Mouse (Mus musculus): ENCODE measurements at regions not wholly inside any gene's neighbourhood (a gene's known extent, or its start where the extent isn't known, plus 50 kb on each side); places are given as distances from the start of the nearest gene placed in this dataset.
"Not testable (repeated sequence)": the region's sequence is repeated elsewhere in the genome, so short reads cannot be mapped to it uniquely, and the experiment has no call there.

GRCm38 (mm10) chr6:123930951-123931350 is 77.7 kb upstream of the Vmn2r25 start:
- H3K4me1 ChIP-seq (ENCODE audit: control insufficient read depth in 2 of 2, insufficient read depth in 2 of 2, low read length in 2 of 2); H3K27ac ChIP-seq (replicated peaks in 1 of 2; ENCODE audit: control insufficient read depth in 1 of 2, insufficient read depth in 1 of 2, low read depth in 2 of 2, low read length in 2 of 2); H3K4me2 ChIP-seq (ENCODE audit: low read length); H3K4me3 ChIP-seq (ENCODE audit: control insufficient read depth in 1 of 2, insufficient read depth in 1 of 2, low read depth in 1 of 2, low read length in 2 of 2); ATAC-seq (ENCODE audit: insufficient number of reproducible peaks, insufficient read depth, low FRiP score, low read depth); H3K9me3 ChIP-seq (ENCODE audit: control insufficient read depth, low read length); H3K36me3 ChIP-seq (ENCODE audit: control insufficient read depth, insufficient read depth, low read length); H3K9ac ChIP-seq (ENCODE audit: low read length); H3K27me3 ChIP-seq (ENCODE audit: control insufficient read depth, insufficient read depth, low read length): not testable (repeated sequence)
- WGBS, result 9% methylated on average over 3 of the region's 6 CpGs

GRCm38 (mm10) chr6:123937930-123938329 is 84.7 kb upstream of the Vmn2r25 start:
- H3K9me3 ChIP-seq (ENCODE audit: control insufficient read depth, low read length), result no peaks in the 10 kb centered on the region
- no peak overlapping the region for H3K27ac ChIP-seq (replicated peaks in 1 of 2; ENCODE audit: control insufficient read depth in 1 of 2, insufficient read depth in 1 of 2, low read depth in 2 of 2, low read length in 2 of 2)
- no peak overlapping the region for H3K9ac ChIP-seq (ENCODE audit: low read length)
- H3K36me3 ChIP-seq (ENCODE audit: control insufficient read depth, insufficient read depth, low read length), result no peaks in the 10 kb centered on the region
- H3K4me3 ChIP-seq (ENCODE audit: control insufficient read depth in 1 of 2, insufficient read depth in 1 of 2, low read depth in 1 of 2, low read length in 2 of 2), result no peak overlapping the region
- ATAC-seq (ENCODE audit: insufficient number of reproducible peaks, insufficient read depth, low FRiP score, low read depth), result no peak
- H3K27me3 ChIP-seq (ENCODE audit: control insufficient read depth, insufficient read depth, low read length), result no peaks in the 10 kb centered on the region
- 86% methylated on average over 2 of the region's 2 CpGs for whole genome bisulfite sequencing
- H3K4me1 ChIP-seq (ENCODE audit: control insufficient read depth in 2 of 2, insufficient read depth in 2 of 2, low read length in 2 of 2), result no peaks in the 10 kb centered on the region
- H3K4me2 ChIP-seq (ENCODE audit: low read length), result no peak overlapping the region

- ATAC-seq (ENCODE audit: insufficient number of reproducible peaks, insufficient read depth, low FRiP score, low read depth), result no peak
- Histone ChIP-seq H3K9me3 (ENCODE audit: control insufficient read depth, low read length) (peaks cover 4% of the 10 kb centered on the region; the same call in 1 of the 2 replicates), H3K9ac (ENCODE audit: low read length) (no peak overlapping the region), H3K4me1 (ENCODE audit: control insufficient read depth in 2 of 2, insufficient read depth in 2 of 2, low read length in 2 of 2) (no peaks in the 10 kb centered on the region), H3K36me3 (ENCODE audit: control insufficient read depth, insufficient read depth, low read length) (no peaks in the 10 kb centered on the region), H3K4me3 (ENCODE audit: control insufficient read depth in 1 of 2, insufficient read depth in 1 of 2, low read depth in 1 of 2, low read length in 2 of 2) (no peak overlapping the region), H3K27ac (replicated peaks in 1 of 2; ENCODE audit: control insufficient read depth in 1 of 2, insufficient read depth in 1 of 2, low read depth in 2 of 2, low read length in 2 of 2) (no peak overlapping the region), H3K4me2 (ENCODE audit: low read length) (no peak overlapping the region), H3K27me3 (ENCODE audit: control insufficient read depth, insufficient read depth, low read length) (no peaks in the 10 kb centered on the region)
- WGBS, result 56% methylated on average over 2 of the region's 2 CpGs
Measured at GRCm38 (mm10) chr6:123961321-123961720, 63.0 kb upstream of the Vmn2r26 start.

- Histone ChIP-seq H3K27ac (replicated peaks in 1 of 2; ENCODE audit: control insufficient read depth in 1 of 2, insufficient read depth in 1 of 2, low read depth in 2 of 2, low read length in 2 of 2) (peak overlapping the region; percentile 7 to 39; a peak in 3 of 4 replicates), H3K4me1 (ENCODE audit: control insufficient read depth in 2 of 2, insufficient read depth in 2 of 2, low read length in 2 of 2) (peaks cover 0 to 2% of the 10 kb centered on the region in 2 experiments; a peak in 1 of 4 replicates), H3K27me3 (ENCODE audit: control insufficient read depth, insufficient read depth, low read length) (no peaks in the 10 kb centered on the region), H3K36me3 (ENCODE audit: control insufficient read depth, insufficient read depth, low read length) (no peaks in the 10 kb centered on the region), H3K9ac (ENCODE audit: low read length) (no peak overlapping the region), H3K4me2 (ENCODE audit: low read length) (no peak overlapping the region), H3K9me3 (ENCODE audit: control insufficient read depth, low read length) (no peaks in the 10 kb centered on the region), H3K4me3 (ENCODE audit: control insufficient read depth in 1 of 2, insufficient read depth in 1 of 2, low read depth in 1 of 2, low read length in 2 of 2) (no peak overlapping the region)
- ATAC-seq (ENCODE audit: insufficient number of reproducible peaks, insufficient read depth, low FRiP score, low read depth), result no peak
Measured at GRCm38 (mm10) chr6:123971180-123971579, 53.2 kb upstream of the Vmn2r26 start.
